Mouse (Mus musculus) WW6 (cell line): ENCODE measurements at regions not wholly inside any gene's neighbourhood (a gene's known extent, or its start where the extent isn't known, plus 50 kb on each side); places are given as distances from the start of the nearest gene placed in this dataset.
"Not testable (repeated sequence)": the region's sequence is repeated elsewhere in the genome, so short reads cannot be mapped to it uniquely, and the experiment has no call there.

ENCODE experiments used
- DNase-seq: peaks from one replicate; pipeline ENCODE4 v3.0.0-alpha.2; 2013; ENCODE audit warnings: low read depth, low spot score

GRCm38 (mm10) chr3:11323101-11323500 is 987.6 kb upstream of the Gm38303 start:
- DNase-seq = no peak

GRCm38 (mm10) chr3:11293001-11293400 is 957.5 kb upstream of the Gm38303 start:
- DNase-seq = no peak

- no peak for DNase-seq
Observed at GRCm38 (mm10) chr3:11261052-11261451, 925.6 kb upstream of the Gm38303 start.

- DNase-seq = no peak
Observed at GRCm38 (mm10) chr3:11213996-11214395, 878.5 kb upstream of the Gm38303 start.

- not testable (repeated sequence) for DNase-seq
Observed at GRCm38 (mm10) chr3:11212921-11213648, 877.6 kb upstream of the Gm38303 start.

- DNase-seq = peak; percentile 58
Observed at GRCm38 (mm10) chr3:11212290-11212912, 876.9 kb upstream of the Gm38303 start.

GRCm38 (mm10) chr3:11210920-11211811 is 875.7 kb upstream of the Gm38303 start:
- peak; percentile 33 for DNase-seq

GRCm38 (mm10) chr3:11174002-11174401 is 838.5 kb upstream of the Gm38303 start:
- DNase-seq = no peak

- no peak for DNase-seq
Observed at GRCm38 (mm10) chr3:11155350-11155749, 819.9 kb upstream of the Gm38303 start.
